9 mouse cellular contexts compared by ENCODE assay signal in genomic region chr17:47542061-47542460, GRCm38 (mm10). TPM values are rescaled to one million over a fixed set of nuclear protein-coding genes. Genes with fewer than 3 reads are reported as not detected.
A peak's percentile ranks its signal among the peaks of the same experiment; 100 is the strongest.
DNase-seq lines count a peak whose midpoint lies in the region; ATAC-seq lines count a peak whose summit lies in the region.
"Had no signal": no experiment of that assay in that cellular context is flagged by ENCODE, and none has a peak within 500 bp of the region (broad histone marks: within the 10 kb centered on the region; RNA-seq: fewer than 3 reads in every experiment).

No protein-coding gene starts in this region.

- no peak overlapping the region for H3K4me2 ChIP-seq in limb, embryonic 15.5 days

- WGBS in heart, embryonic 10.5 days, result 73% methylated on average over 5 of the region's 5 CpGs
- 62% methylated on average over 5 of the region's 5 CpGs for WGBS in limb, embryonic 15.5 days

- peak; percentile 64 for ATAC-seq in limb, embryonic 15.5 days (ENCODE audit: insufficient number of reproducible peaks, low FRiP score, low TSS enrichment, low read depth)

- H3K4me3 ChIP-seq in heart, embryonic 10.5 days, result no peak overlapping the region
- no peak overlapping the region for H3K4me3 ChIP-seq in limb, embryonic 15.5 days

- no peak for DNase-seq in heart, embryonic 10.5 days (ENCODE audit: low spot score)
- no peak for DNase-seq in heart, adult 8-10 months (ENCODE audit: low spot score)
- peak; percentile 82 for DNase-seq in ZHBTc4 (ENCODE audit: low read depth, low spot score)
- DNase-seq in thymus, postnatal 0 days (ENCODE audit: low spot score), result peak; percentile 97
- DNase-seq in left cerebral cortex, adult 11 months (ENCODE audit: low spot score), result no peak
- no peak for DNase-seq in adrenal gland, postnatal 4 days (ENCODE audit: low spot score in 2 of 2)
- DNase-seq in left cerebral cortex, postnatal 10 days (ENCODE audit: extremely low spot score in 1 of 2, low spot score in 2 of 2), result no peak
- DNase-seq: cerebellum, adult 11 months had no signal

- no peaks in the 10 kb centered on the region for H3K27me3 ChIP-seq in heart, embryonic 10.5 days (ENCODE audit: insufficient read depth, poor library complexity, severe bottlenecking)
- no peaks in the 10 kb centered on the region for H3K27me3 ChIP-seq in limb, embryonic 15.5 days

- no peak overlapping the region for H3K9ac ChIP-seq in limb, embryonic 15.5 days

- no peaks in the 10 kb centered on the region for H3K9me3 ChIP-seq in heart, embryonic 10.5 days
- no peaks in the 10 kb centered on the region for H3K9me3 ChIP-seq in limb, embryonic 15.5 days

- H3K27ac ChIP-seq in heart, embryonic 10.5 days, result peak overlapping the region; percentile 47; the same call in 1 of the 2 replicates
- peak overlapping the region; percentile 38; the same call in 1 of the 2 replicates for H3K27ac ChIP-seq in limb, embryonic 15.5 days

- peaks cover 24% of the 10 kb centered on the region for H3K4me1 ChIP-seq in heart, embryonic 10.5 days
- H3K4me1 ChIP-seq in limb, embryonic 15.5 days, result peaks cover 11% of the 10 kb centered on the region; the same call in 1 of the 2 replicates

- intact Hi-C loops in left cerebral cortex, postnatal 10 days (cut with DNase I), result no loop called here

- H3K36me3 ChIP-seq in heart, embryonic 10.5 days, result no peaks in the 10 kb centered on the region
- no peaks in the 10 kb centered on the region for H3K36me3 ChIP-seq in limb, embryonic 15.5 days

RNA-seq across cellular contexts. Expression of gene Ccnd3, which starts 37.2 kb away (rescaled TPM):
- 552 and 644 TPM in 2 replicates for polyA plus RNA-seq in heart, embryonic 10.5 days (2016; fragmentation: Nextera tagmentation; extraction: Ambion mirVana)
- total RNA-seq in heart, adult 8-10 months (2022), result 10 to 100 TPM; 74.4 to 82.2 (median 75.2) TPM
- polyA plus RNA-seq in limb, embryonic 15.5 days (2015; fragmentation: Nextera tagmentation; extraction: Ambion mirVana), result 499 and 569 TPM in 2 replicates
- polyA plus RNA-seq in thymus, postnatal 0 days (2015; fragmentation: Nextera tagmentation; extraction: Ambion mirVana), result 1,113 and 1,146 TPM in 2 replicates
- 100 to 1,000 TPM; 198 to 200 TPM for total RNA-seq in adrenal gland, postnatal 4 days (2021)
- 10 to 100 TPM; 24.5 to 26.7 TPM for total RNA-seq in left cerebral cortex, postnatal 10 days (2021)

RNA-seq across cellular contexts. Expression of gene Taf8, which starts 40.0 kb away (rescaled TPM):
- polyA plus RNA-seq in heart, embryonic 10.5 days (2016; fragmentation: Nextera tagmentation; extraction: Ambion mirVana), result 23.0 and 28.5 TPM in 2 replicates
- 10 to 100 TPM in 2 of 4 experiments, 1 to 10 TPM in 2; 9.1 to 12.5 (median 10.4) TPM for total RNA-seq in heart, adult 8-10 months (2022)
- 28.2 and 28.9 TPM in 2 replicates for polyA plus RNA-seq in limb, embryonic 15.5 days (2015; fragmentation: Nextera tagmentation; extraction: Ambion mirVana)
- 28.0 and 30.8 TPM in 2 replicates for polyA plus RNA-seq in thymus, postnatal 0 days (2015; fragmentation: Nextera tagmentation; extraction: Ambion mirVana)
- total RNA-seq in adrenal gland, postnatal 4 days (2021), result 10 to 100 TPM; 31.7 to 38.1 TPM
- total RNA-seq in left cerebral cortex, postnatal 10 days (2021), result 10 to 100 TPM; 13.8 to 14.3 TPM

Comparison
In these comparisons a context has a peak if more than half of its experiments do, and no peak if none do; other contexts are left out.
1. DNase-seq: peak in ZHBTc4 (single experiment) and thymus, postnatal 0 days (single experiment); none in heart, embryonic 10.5 days (single experiment), heart, adult 8-10 months (single experiment), left cerebral cortex, adult 11 months (single experiment), adrenal gland, postnatal 4 days (0 of 2) and left cerebral cortex, postnatal 10 days (0 of 2).